Mouse (Mus musculus): ENCODE results near the gene Pnmal1. TPM values are rescaled to one million over a fixed set of nuclear protein-coding genes. Genes with fewer than 3 reads are reported as not detected.

Gene Pnmal1
- polyA plus RNA-seq, 1 experiment: 0.09 TPM

DNA sequence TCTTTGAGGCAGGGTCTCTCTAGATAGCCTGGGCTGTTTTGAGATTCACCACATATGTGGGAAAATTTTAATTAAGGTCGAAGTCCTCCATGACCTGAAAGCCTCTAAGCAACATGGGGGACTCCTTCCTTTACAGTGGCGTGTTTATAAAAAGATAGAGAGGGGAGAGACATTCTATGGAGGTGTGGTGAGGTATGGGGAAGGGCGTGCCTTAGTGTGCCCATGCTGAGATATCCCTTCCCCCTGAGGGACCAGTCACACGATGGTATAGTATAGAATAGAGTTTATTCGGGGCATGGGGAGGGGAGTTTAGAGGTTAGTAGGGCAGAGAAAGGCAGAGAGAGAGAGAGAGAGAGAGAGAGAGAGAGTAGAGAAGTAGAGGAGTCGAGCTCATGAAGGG lies 18.7 kb downstream of the Pnmal1 start:
- H3K27ac ChIP-seq (ENCODE audit: insufficient read depth, low read depth, low read length): no peak overlapping the region
- H3K4me3 ChIP-seq (ENCODE audit: low read depth, low read length): no peak overlapping the region
- H3K27me3 ChIP-seq (ENCODE audit: control insufficient read depth, insufficient read depth, low read length): no peaks in the 10 kb centered on the region
- WGBS: 63% methylated on average over 6 of the region's 6 CpGs
- H3K4me1 ChIP-seq (ENCODE audit: control insufficient read depth, insufficient read depth, insufficient read length, low read length): no peaks in the 10 kb centered on the region; the same call in 1 of the 2 replicates
- TF ChIP-seq CTCF (IDR thresholded peaks at IDR 0.05; ENCODE audit: extremely low read depth, insufficient read length, insufficient replicate concordance, low read depth, low read length) (no peak), POLR2A (IDR thresholded peaks at IDR 0.05; ENCODE audit: low read depth, low read length) (no peak)
- H3K36me3 ChIP-seq (ENCODE audit: control insufficient read depth, insufficient read depth, low read length): no peaks in the 10 kb centered on the region

DNA sequence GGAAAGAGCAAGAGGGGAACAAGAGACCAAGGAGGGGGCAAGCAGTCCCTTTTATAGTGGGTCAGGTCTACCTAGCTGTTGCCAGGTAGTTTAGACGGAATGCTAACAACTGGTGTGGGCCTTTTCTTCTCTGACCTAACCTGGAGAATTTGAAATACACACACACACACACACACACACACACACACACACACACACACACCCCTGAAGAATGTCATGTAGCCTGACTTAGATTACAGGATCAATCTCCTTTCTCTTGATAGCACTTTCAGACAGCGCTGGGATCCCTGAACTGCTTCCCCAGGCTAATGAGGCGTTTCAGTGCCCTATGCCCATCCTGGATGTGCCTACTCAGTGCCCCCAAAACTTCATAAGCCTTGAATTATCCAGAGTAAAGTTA lies 19.1 kb downstream of the Pnmal1 start:
- Histone ChIP-seq H3K4me1 (ENCODE audit: control insufficient read depth, insufficient read depth, insufficient read length, low read length) (no peaks in the 10 kb centered on the region; the same call in 1 of the 2 replicates), H3K36me3 (ENCODE audit: control insufficient read depth, insufficient read depth, low read length) (no peaks in the 10 kb centered on the region), H3K4me3 (ENCODE audit: low read depth, low read length) (no peak overlapping the region), H3K27me3 (ENCODE audit: control insufficient read depth, insufficient read depth, low read length) (no peaks in the 10 kb centered on the region), H3K27ac (ENCODE audit: insufficient read depth, low read depth, low read length) (no peak overlapping the region)
- WGBS: 78% methylated on average over 3 of the region's 3 CpGs
- TF ChIP-seq CTCF (IDR thresholded peaks at IDR 0.05; ENCODE audit: extremely low read depth, insufficient read length, insufficient replicate concordance, low read depth, low read length) (no peak), POLR2A (IDR thresholded peaks at IDR 0.05; ENCODE audit: low read depth, low read length) (no peak)

DNA sequence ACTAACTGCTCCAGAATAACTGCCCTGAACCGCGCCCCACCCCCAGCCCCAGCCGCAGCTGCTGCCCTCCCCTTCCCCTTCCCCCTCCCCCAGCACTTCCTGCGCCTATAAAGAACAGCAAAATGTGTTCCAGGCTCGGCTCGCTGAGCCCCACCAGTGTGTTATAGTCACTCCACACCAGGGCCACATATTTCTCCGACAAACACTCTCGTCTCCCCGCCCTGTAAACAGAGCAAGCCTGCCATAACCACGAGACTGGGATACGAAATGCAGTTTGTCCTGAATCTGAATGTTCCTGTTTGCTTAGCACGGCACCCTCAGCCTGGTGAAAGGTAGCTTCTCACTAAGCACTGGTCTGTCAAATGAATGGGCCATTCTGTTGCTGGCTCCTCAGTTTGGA lies 20.9 kb downstream of the Pnmal1 start:
- TF ChIP-seq CTCF (IDR thresholded peaks at IDR 0.05; ENCODE audit: extremely low read depth, insufficient read length, insufficient replicate concordance, low read depth, low read length) (no peak), POLR2A (IDR thresholded peaks at IDR 0.05; ENCODE audit: low read depth, low read length) (no peak)
- H3K27ac ChIP-seq (ENCODE audit: insufficient read depth, low read depth, low read length): no peak overlapping the region
- H3K4me3 ChIP-seq (ENCODE audit: low read depth, low read length): peak overlapping the region; percentile 39; the same call in 1 of the 2 replicates
- no peaks in the 10 kb centered on the region; the same call in 1 of the 2 replicates for H3K4me1 ChIP-seq (ENCODE audit: control insufficient read depth, insufficient read depth, insufficient read length, low read length)
- 2% methylated on average over 12 of the region's 12 CpGs for WGBS
- H3K36me3 ChIP-seq (ENCODE audit: control insufficient read depth, insufficient read depth, low read length): no peaks in the 10 kb centered on the region
- no peaks in the 10 kb centered on the region for H3K27me3 ChIP-seq (ENCODE audit: control insufficient read depth, insufficient read depth, low read length)

DNA sequence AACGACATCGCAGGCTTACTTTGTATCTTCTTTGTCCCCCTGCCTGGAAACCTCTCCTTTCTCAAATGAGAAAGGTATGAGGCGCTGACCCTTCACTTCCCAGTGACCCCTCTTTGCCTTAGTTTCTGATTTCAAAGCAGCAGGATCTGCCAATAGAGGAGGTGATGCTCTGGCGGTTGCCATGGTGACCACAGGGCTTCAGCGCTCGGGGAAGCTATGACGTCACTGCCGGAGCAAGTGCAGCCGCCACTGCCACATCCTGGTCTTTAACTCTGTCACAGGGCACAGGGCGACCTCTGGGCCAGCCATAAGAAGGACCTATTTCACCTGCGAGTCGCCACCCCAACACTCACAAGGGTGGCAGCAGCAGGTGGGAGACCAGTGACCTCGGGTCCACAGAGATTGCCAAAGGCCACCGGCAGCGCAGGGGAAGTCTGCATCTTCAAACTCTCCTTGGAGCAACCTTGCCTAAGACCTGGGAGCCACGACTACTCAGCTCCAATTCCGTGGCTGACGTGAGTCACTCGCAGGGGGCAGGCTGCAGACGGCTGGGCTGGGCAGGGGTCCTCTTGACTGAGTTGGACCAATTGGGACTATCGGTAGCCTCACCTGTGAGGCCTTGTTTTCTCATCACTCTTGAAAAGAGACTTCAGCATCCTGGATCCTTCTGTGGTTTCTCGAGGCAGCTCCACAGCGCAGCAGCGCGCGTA lies 23.5 kb downstream of the Pnmal1 start, which contains the start of gene Gm42372:
Gm42372 (plus strand) TSS at position 228 of the 710 bp plus-strand sequence.
- Histone ChIP-seq H3K4me3 (ENCODE audit: low read depth, low read length) (peak within 1 kb of the TSS; percentile 21), H3K4me1 (ENCODE audit: control insufficient read depth, insufficient read depth, insufficient read length, low read length) (no peaks in the 10 kb centered on the region; the same call in 1 of the 2 replicates), H3K27me3 (ENCODE audit: control insufficient read depth, insufficient read depth, low read length) (no peaks in the 10 kb centered on the region), H3K27ac (ENCODE audit: insufficient read depth, low read depth, low read length) (no peak within 1 kb of the TSS), H3K36me3 (ENCODE audit: control insufficient read depth, insufficient read depth, low read length) (no peaks in the 10 kb centered on the region)
- WGBS: 37% methylated on average over 26 of the region's 26 CpGs
- no peak for TF ChIP-seq CTCF (IDR thresholded peaks at IDR 0.05; ENCODE audit: extremely low read depth, insufficient read length, insufficient replicate concordance, low read depth, low read length)
- TF ChIP-seq POLR2A (IDR thresholded peaks at IDR 0.05; ENCODE audit: low read depth, low read length): no peak

DNA sequence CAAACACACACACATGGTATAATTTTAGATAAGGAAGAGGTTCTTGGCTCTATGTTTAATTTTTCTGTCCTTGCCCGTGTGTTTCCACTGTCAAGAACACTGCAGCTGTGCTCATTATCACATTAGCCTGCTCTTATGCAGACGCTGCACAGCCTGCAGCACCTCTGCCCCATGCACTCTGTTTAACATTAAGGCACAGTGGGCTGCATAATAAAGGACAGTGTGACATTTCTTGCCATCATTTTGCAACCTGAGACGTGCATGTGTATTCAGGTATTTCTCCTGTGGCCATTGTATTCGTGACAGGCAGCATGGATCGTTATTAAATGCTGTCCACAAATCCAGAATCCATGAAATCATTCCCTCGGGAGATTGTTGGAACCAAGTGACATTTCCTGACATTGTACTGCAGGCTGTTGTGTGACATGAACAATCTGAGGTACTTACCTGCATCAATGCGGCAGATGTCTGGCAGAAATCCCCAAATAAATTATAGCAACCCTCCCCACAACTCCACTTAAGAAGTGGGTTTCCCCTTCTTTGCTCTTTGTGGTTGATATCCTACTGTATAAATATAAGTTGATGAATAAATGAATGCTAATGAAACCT lies 28.2 kb downstream of the Pnmal1 start:
- no peak overlapping the region for H3K27ac ChIP-seq (ENCODE audit: insufficient read depth, low read depth, low read length)
- no peak overlapping the region for H3K4me3 ChIP-seq (ENCODE audit: low read depth, low read length)
- H3K4me1 ChIP-seq (ENCODE audit: control insufficient read depth, insufficient read depth, insufficient read length, low read length): no peaks in the 10 kb centered on the region
- TF ChIP-seq CTCF (IDR thresholded peaks at IDR 0.05; ENCODE audit: extremely low read depth, insufficient read length, insufficient replicate concordance, low read depth, low read length) (no peak), POLR2A (IDR thresholded peaks at IDR 0.05; ENCODE audit: low read depth, low read length) (no peak)
- H3K36me3 ChIP-seq (ENCODE audit: control insufficient read depth, insufficient read depth, low read length): no peaks in the 10 kb centered on the region
- WGBS: 57% methylated on average over 7 of the region's 7 CpGs
- no peaks in the 10 kb centered on the region for H3K27me3 ChIP-seq (ENCODE audit: control insufficient read depth, insufficient read depth, low read length)

DNA sequence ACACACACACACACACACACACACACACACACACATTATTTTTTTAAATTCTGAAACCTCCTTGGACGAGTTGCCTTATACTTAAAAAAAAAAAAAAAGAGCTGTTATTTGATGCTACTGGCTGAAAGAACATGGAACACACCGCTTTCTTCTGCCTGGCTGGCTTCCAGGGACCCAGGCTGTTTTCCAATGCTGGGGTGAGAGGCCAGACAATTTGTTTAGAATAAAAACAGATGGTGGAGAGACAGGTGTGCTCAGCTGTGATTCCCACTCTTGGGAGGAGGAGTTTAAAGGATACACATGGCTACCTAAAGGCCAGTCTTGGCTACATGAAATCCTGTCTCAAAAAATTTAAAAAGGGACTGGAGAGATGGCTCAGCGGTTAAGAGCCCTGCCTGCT lies 28.9 kb downstream of the Pnmal1 start:
- Histone ChIP-seq H3K27ac (ENCODE audit: insufficient read depth, low read depth, low read length) (no peak overlapping the region), H3K27me3 (ENCODE audit: control insufficient read depth, insufficient read depth, low read length) (no peaks in the 10 kb centered on the region), H3K4me3 (ENCODE audit: low read depth, low read length) (no peak overlapping the region), H3K4me1 (ENCODE audit: control insufficient read depth, insufficient read depth, insufficient read length, low read length) (no peaks in the 10 kb centered on the region), H3K36me3 (ENCODE audit: control insufficient read depth, insufficient read depth, low read length) (no peaks in the 10 kb centered on the region)
- 39% methylated on average over 3 of the region's 3 CpGs for WGBS
- no peak for TF ChIP-seq CTCF (IDR thresholded peaks at IDR 0.05; ENCODE audit: extremely low read depth, insufficient read length, insufficient replicate concordance, low read depth, low read length)
- TF ChIP-seq POLR2A (IDR thresholded peaks at IDR 0.05; ENCODE audit: low read depth, low read length): no peak

Data from small intestine, adult 2 months (tissue).